Mouse (Mus musculus): ENCODE results near the gene 4930404N11Rik. TPM values are rescaled to one million over a fixed set of nuclear protein-coding genes. Genes with fewer than 3 reads are reported as not detected.
A peak's percentile ranks its signal among the peaks of the same experiment; 100 is the strongest.

The 4930404N11Rik gene
- polyA plus RNA-seq, 1 experiment from 2014 or later: 0.64 TPM

- H3K4me1 ChIP-seq (replicated peaks; ENCODE audit: control insufficient read depth, insufficient read depth, low read length): peaks cover 42% of the 10 kb centered on the region
- H3K27ac ChIP-seq (ENCODE audit: low read depth, low read length): peak overlapping the region; percentile 81
- peak overlapping the region; percentile 68 for H3K9ac ChIP-seq (ENCODE audit: low read depth, low read length)
- H3K27me3 ChIP-seq (replicated peaks; ENCODE audit: control insufficient read depth, insufficient read depth, low read length): no peaks in the 10 kb centered on the region
- H3K4me2 ChIP-seq: peak overlapping the region; percentile 80
- H3K9me3 ChIP-seq (ENCODE audit: control insufficient read depth, low read length): no peaks in the 10 kb centered on the region
- peaks cover 10% of the 10 kb centered on the region for H3K36me3 ChIP-seq (ENCODE audit: control insufficient read depth, insufficient read depth, low read length)
- no peak for ATAC-seq (replicated peaks; ENCODE audit: low FRiP score)
- no peak for DNase-seq (ENCODE audit: low spot score)
- WGBS: 55% methylated on average over 3 of the region's 3 CpGs
- peak overlapping the region; percentile 92 for H3K4me3 ChIP-seq (ENCODE audit: low read depth, low read length)
These were observed 13.6 kb upstream of the 4930404N11Rik start for GRCm38 (mm10) chr10:81379183-81379553.

GRCm38 (mm10) chr10:81378553-81379182 lies 13.1 kb upstream of the 4930404N11Rik start:
- H3K27ac ChIP-seq (ENCODE audit: low read depth, low read length): peak overlapping the region; percentile 81
- peak overlapping the region; percentile 92 for H3K4me3 ChIP-seq (ENCODE audit: low read depth, low read length)
- H3K9me3 ChIP-seq (ENCODE audit: control insufficient read depth, low read length): no peaks in the 10 kb centered on the region
- H3K4me2 ChIP-seq: peak overlapping the region; percentile 80
- peak overlapping the region; percentile 68 for H3K9ac ChIP-seq (ENCODE audit: low read depth, low read length)
- peak; percentile 100 for DNase-seq (ENCODE audit: low spot score)
- peaks cover 14% of the 10 kb centered on the region for H3K36me3 ChIP-seq (ENCODE audit: control insufficient read depth, insufficient read depth, low read length)
- H3K4me1 ChIP-seq (replicated peaks; ENCODE audit: control insufficient read depth, insufficient read depth, low read length): peaks cover 42% of the 10 kb centered on the region
- H3K27me3 ChIP-seq (replicated peaks; ENCODE audit: control insufficient read depth, insufficient read depth, low read length): no peaks in the 10 kb centered on the region
- ATAC-seq (replicated peaks; ENCODE audit: low FRiP score): peak; percentile 92
- under 1% methylated on average over 46 of the region's 46 CpGs for WGBS

DNA sequence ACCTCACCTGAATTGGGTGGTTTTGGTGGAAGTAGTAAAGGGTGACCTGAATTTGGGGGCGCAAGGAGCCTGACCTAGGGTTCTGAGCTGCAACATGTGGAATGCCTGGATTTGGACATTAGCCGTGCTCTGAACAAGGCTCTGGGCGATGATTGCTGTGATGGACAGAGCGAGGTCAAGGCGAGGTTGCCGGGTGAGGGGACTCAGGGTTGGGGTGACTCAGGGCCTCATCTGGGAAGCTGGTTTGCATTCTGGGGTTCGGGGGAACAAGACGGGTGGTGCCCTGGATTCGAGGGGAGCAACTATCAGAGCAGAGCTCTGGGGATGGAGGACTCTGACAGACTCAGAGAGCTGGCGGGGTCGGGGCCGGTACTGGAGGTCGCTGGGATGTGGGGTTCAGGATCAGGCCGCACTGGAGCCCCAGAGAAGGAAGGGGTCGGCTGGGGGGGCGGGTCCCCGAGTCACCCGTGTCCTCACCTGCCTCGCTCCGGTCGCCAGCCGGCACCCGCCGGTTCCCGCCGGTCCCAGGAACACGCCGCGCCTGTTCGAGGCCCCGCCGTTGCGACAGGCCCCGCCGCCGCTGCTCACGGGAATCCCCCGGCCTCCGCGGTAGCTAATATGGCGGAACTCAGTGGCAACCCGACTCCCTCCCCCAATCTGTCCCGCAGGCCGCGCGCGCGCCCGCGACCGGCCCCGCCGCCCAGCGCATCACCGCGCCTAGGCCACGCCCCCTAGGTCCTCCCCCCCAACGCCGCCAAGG lies 12.4 kb upstream of the 4930404N11Rik start, which contains the start of gene Fzr1:
Gene Fzr1, minus strand, starts transcription at position 724 of the 760 bp plus-strand sequence.
- peak within 1 kb of the TSS; percentile 91 for H3K4me2 ChIP-seq
- H3K27me3 ChIP-seq (replicated peaks; ENCODE audit: control insufficient read depth, insufficient read depth, low read length): no peaks in the 10 kb centered on the region
- peak within 1 kb of the TSS; percentile 92 for H3K4me3 ChIP-seq (ENCODE audit: low read depth, low read length)
- no peaks in the 10 kb centered on the region for H3K9me3 ChIP-seq (ENCODE audit: control insufficient read depth, low read length)
- WGBS: 1% methylated on average over 53 of the region's 59 CpGs
- H3K36me3 ChIP-seq (ENCODE audit: control insufficient read depth, insufficient read depth, low read length): peaks cover 18% of the 10 kb centered on the region
- peak within 1 kb of the TSS; percentile 81 for H3K27ac ChIP-seq (ENCODE audit: low read depth, low read length)
- peak within 1 kb of the TSS; percentile 97 for H3K9ac ChIP-seq (ENCODE audit: low read depth, low read length)
- DNase-seq (ENCODE audit: low spot score) (no peak), ATAC-seq (replicated peaks; ENCODE audit: low FRiP score) (peak; percentile 7)
- H3K4me1 ChIP-seq (replicated peaks; ENCODE audit: control insufficient read depth, insufficient read depth, low read length): peaks cover 41% of the 10 kb centered on the region

DNA sequence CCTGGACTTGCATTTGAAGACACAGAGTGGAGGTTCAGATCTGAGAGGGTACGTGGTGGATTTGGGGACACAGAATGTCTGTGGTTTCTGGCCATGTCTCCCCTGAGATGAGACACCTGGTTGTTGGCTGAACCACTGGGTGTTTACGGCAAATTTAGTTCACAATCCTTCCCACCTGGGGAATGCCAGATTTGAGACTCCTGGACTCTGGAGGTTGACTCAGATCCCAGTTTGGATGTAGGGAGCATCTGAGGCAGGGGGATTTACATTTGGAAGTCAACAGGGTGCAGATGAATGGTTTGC lies 11.7 kb upstream of the 4930404N11Rik start:
- Histone ChIP-seq H3K4me1 (replicated peaks; ENCODE audit: control insufficient read depth, insufficient read depth, low read length) (peaks cover 36% of the 10 kb centered on the region), H3K9me3 (ENCODE audit: control insufficient read depth, low read length) (no peaks in the 10 kb centered on the region), H3K9ac (ENCODE audit: low read depth, low read length) (peak overlapping the region; percentile 97), H3K4me3 (ENCODE audit: low read depth, low read length) (peak overlapping the region; percentile 92), H3K27me3 (replicated peaks; ENCODE audit: control insufficient read depth, insufficient read depth, low read length) (no peaks in the 10 kb centered on the region), H3K36me3 (ENCODE audit: control insufficient read depth, insufficient read depth, low read length) (peaks cover 23% of the 10 kb centered on the region), H3K27ac (ENCODE audit: low read depth, low read length) (peak overlapping the region; percentile 75; the same call in 1 of the 2 replicates), H3K4me2 (peak overlapping the region; percentile 91)
- WGBS: 72% methylated on average over 2 of the region's 2 CpGs
- DNase-seq (ENCODE audit: low spot score) (no peak), ATAC-seq (replicated peaks; ENCODE audit: low FRiP score) (no peak)

- 35% methylated on average over 6 of the region's 6 CpGs for WGBS
- H3K36me3 ChIP-seq (ENCODE audit: control insufficient read depth, insufficient read depth, low read length): peaks cover 23% of the 10 kb centered on the region
- peak overlapping the region; percentile 75 for H3K27ac ChIP-seq (ENCODE audit: low read depth, low read length)
- H3K4me2 ChIP-seq: peak overlapping the region; percentile 91
- H3K9ac ChIP-seq (ENCODE audit: low read depth, low read length): peak overlapping the region; percentile 97
- peaks cover 31% of the 10 kb centered on the region for H3K4me1 ChIP-seq (replicated peaks; ENCODE audit: control insufficient read depth, insufficient read depth, low read length)
- ATAC-seq (replicated peaks; ENCODE audit: low FRiP score) (0 out of 2 replicates have a peak, but pooled peaks have one; percentile 27), DNase-seq (ENCODE audit: low spot score) (no peak)
- peak overlapping the region; percentile 92 for H3K4me3 ChIP-seq (ENCODE audit: low read depth, low read length)
- H3K9me3 ChIP-seq (ENCODE audit: control insufficient read depth, low read length): no peaks in the 10 kb centered on the region
- H3K27me3 ChIP-seq (replicated peaks; ENCODE audit: control insufficient read depth, insufficient read depth, low read length): no peaks in the 10 kb centered on the region
These were observed 11.1 kb upstream of the 4930404N11Rik start for GRCm38 (mm10) chr10:81376561-81377361.

GRCm38 (mm10) chr10:81375322-81375721 lies 9.7 kb upstream of the 4930404N11Rik start:
- Histone ChIP-seq H3K27ac (ENCODE audit: low read depth, low read length) (no peak overlapping the region; the same call in 1 of the 2 replicates), H3K9ac (ENCODE audit: low read depth, low read length) (no peak overlapping the region), H3K4me3 (ENCODE audit: low read depth, low read length) (no peak overlapping the region), H3K4me1 (replicated peaks; ENCODE audit: control insufficient read depth, insufficient read depth, low read length) (peaks cover 25% of the 10 kb centered on the region), H3K36me3 (ENCODE audit: control insufficient read depth, insufficient read depth, low read length) (peaks cover 36% of the 10 kb centered on the region), H3K9me3 (ENCODE audit: control insufficient read depth, low read length) (no peaks in the 10 kb centered on the region), H3K27me3 (replicated peaks; ENCODE audit: control insufficient read depth, insufficient read depth, low read length) (no peaks in the 10 kb centered on the region), H3K4me2 (no peak overlapping the region)
- DNase-seq (ENCODE audit: low spot score) (no peak), ATAC-seq (replicated peaks; ENCODE audit: low FRiP score) (no peak)
- 93% methylated on average over 10 of the region's 10 CpGs for WGBS

- Histone ChIP-seq H3K36me3 (ENCODE audit: control insufficient read depth, insufficient read depth, low read length) (peaks cover 54% of the 10 kb centered on the region), H3K27me3 (replicated peaks; ENCODE audit: control insufficient read depth, insufficient read depth, low read length) (no peaks in the 10 kb centered on the region), H3K27ac (ENCODE audit: low read depth, low read length) (no peak overlapping the region), H3K9me3 (ENCODE audit: control insufficient read depth, low read length) (no peaks in the 10 kb centered on the region), H3K4me2 (no peak overlapping the region), H3K4me1 (replicated peaks; ENCODE audit: control insufficient read depth, insufficient read depth, low read length) (peaks cover 34% of the 10 kb centered on the region), H3K4me3 (ENCODE audit: low read depth, low read length) (no peak overlapping the region), H3K9ac (ENCODE audit: low read depth, low read length) (no peak overlapping the region)
- no peak for DNase-seq (ENCODE audit: low spot score)
- ATAC-seq (replicated peaks; ENCODE audit: low FRiP score): no peak
- WGBS: 89% methylated on average over 6 of the region's 6 CpGs
These were observed 1.5 kb upstream of the 4930404N11Rik start for GRCm38 (mm10) chr10:81367207-81367495.

DNA sequence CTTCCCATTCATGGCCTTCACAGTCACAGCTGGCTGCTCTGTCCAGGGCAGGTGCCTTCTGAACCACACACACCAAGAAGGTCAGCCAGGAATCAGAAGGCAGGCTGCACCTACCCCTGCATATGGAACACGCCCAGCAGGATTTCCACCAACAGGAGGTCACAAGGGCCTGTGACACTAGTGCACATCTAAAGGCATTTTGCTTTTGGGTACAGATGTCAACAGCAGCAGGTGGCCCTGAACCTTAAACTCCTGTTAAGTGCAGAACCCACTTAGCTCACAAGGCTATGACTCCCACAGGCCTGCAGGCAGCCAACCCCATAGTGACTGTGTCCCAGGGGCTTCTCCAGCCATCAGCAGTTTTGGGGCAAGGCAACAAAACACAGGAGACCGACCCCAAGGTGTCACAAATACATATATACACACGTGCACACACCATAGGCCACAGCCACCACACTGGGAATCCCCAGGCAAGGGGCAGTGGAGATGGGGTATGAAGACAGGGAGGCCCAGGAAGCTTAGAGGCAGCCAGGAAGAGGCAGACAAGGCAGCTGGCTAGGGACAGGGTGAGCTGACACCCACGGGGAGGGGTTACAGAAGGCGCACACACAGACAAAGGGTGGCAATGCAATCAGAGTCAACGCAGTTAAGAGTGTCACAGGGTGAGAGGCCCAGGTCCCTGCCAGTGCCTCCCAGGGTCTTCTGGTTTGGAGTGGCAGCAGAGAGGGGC lies 1.0 kb upstream of the 4930404N11Rik start:
- Histone ChIP-seq H3K4me2 (no peak overlapping the region), H3K9me3 (ENCODE audit: control insufficient read depth, low read length) (no peaks in the 10 kb centered on the region), H3K4me1 (replicated peaks; ENCODE audit: control insufficient read depth, insufficient read depth, low read length) (peaks cover 39% of the 10 kb centered on the region), H3K27ac (ENCODE audit: low read depth, low read length) (0 out of 2 replicates have a peak overlapping the region, but pooled peaks have one; percentile 35), H3K27me3 (replicated peaks; ENCODE audit: control insufficient read depth, insufficient read depth, low read length) (no peaks in the 10 kb centered on the region), H3K9ac (ENCODE audit: low read depth, low read length) (no peak overlapping the region), H3K4me3 (ENCODE audit: low read depth, low read length) (no peak overlapping the region), H3K36me3 (ENCODE audit: control insufficient read depth, insufficient read depth, low read length) (peaks cover 54% of the 10 kb centered on the region)
- WGBS: 73% methylated on average over 6 of the region's 6 CpGs
- DNase-seq (ENCODE audit: low spot score) (no peak), ATAC-seq (replicated peaks; ENCODE audit: low FRiP score) (peak; percentile 4; the same call in 1 of the 2 replicates)

All from liver, embryonic 11.5 days (tissue).